Mouse (Mus musculus): ENCODE measurements at regions not wholly inside any gene's neighbourhood (a gene's known extent, or its start where the extent isn't known, plus 50 kb on each side); places are given as distances from the start of the nearest gene placed in this dataset.

- no peak for TF ChIP-seq CTCF (IDR thresholded peaks at IDR 0.05; ENCODE audit: low read depth)
- no peak for TF ChIP-seq EP300 (IDR thresholded peaks at IDR 0.05; ENCODE audit: low read depth)
Measured at GRCm38 (mm10) chr2:74300885-74301451, 278.3 kb downstream of the Lnpk start.

Data from heart, postnatal 0 days (tissue).